Mouse (Mus musculus) embryonic facial prominence, embryonic 15.5 days (tissue): ENCODE measurements around the gene App. TPM values are rescaled to one million over a fixed set of nuclear protein-coding genes. Genes with fewer than 3 reads are reported as not detected.

Source experiments
- ATAC-seq: fragments of 200-750 bp; cut with Nextera tagmentation; 2 replicates; pipeline ENCODE4 v1.8.0; 2017; ENCODE audit warnings: low read depth, moderate TSS enrichment; ENCODE audit not compliant: insufficient number of reproducible peaks, low FRiP score, low TSS enrichment
- H3K27ac ChIP-seq: fragments of 300-500 bp; sonication (generic); replicated peaks from 2 replicates; pipeline ENCODE4 v1.5.1; 2015; ENCODE audit warnings: mild to moderate bottlenecking, inconsistent platforms
- H3K27me3 ChIP-seq: fragments of 300-500 bp; sonication (generic); 2 replicates; pipeline ENCODE4 v1.6.1; 2015; ENCODE audit warnings: inconsistent platforms
- H3K36me3 ChIP-seq: fragments of 300-500 bp; sonication (generic); 2 replicates; pipeline ENCODE4 v1.6.1; 2015; ENCODE audit warnings: mild to moderate bottlenecking, inconsistent platforms
- H3K4me1 ChIP-seq: fragments of 300-500 bp; sonication (generic); 2 replicates; pipeline ENCODE4 v1.6.1; 2015; ENCODE audit warnings: inconsistent platforms
- H3K4me2 ChIP-seq: fragments of 300-500 bp; sonication (generic); replicated peaks from 2 replicates; pipeline ENCODE4 v1.6.1; 2015; ENCODE audit warnings: mild to moderate bottlenecking, inconsistent platforms
- H3K4me3 ChIP-seq: fragments of 300-500 bp; sonication (generic); replicated peaks from 2 replicates; pipeline ENCODE4 v1.5.1; 2015; ENCODE audit warnings: mild to moderate bottlenecking, inconsistent platforms
- H3K9ac ChIP-seq: fragments of 300-500 bp; sonication (generic); 2 replicates; pipeline ENCODE4 v1.6.1; 2015; ENCODE audit warnings: inconsistent platforms
- H3K9me3 ChIP-seq: fragments of 300-500 bp; sonication (generic); replicated peaks from 2 replicates; pipeline ENCODE4 v1.6.1; 2016; ENCODE audit warnings: inconsistent platforms
- WGBS: fragments of 180-500 bp; shearing (Covaris S2); methylation state at CpG from one replicate; pipeline ENCODE4 v1.1.7; 2015; 5-methylcytosine and 5-hydroxymethylcytosine counted together
- polyA plus RNA-seq: library from polyadenylated mRNA; unstranded; fragments of >200 nt; fragmentation: Nextera tagmentation; extraction: Ambion mirVana; gene quantifications from 2 replicates; pipeline ENCODE4 v1.2.1, GENCODE M21; 2015

App gene
- polyA plus RNA-seq, 1 experiment from 2014 or later = 261 TPM

DNA sequence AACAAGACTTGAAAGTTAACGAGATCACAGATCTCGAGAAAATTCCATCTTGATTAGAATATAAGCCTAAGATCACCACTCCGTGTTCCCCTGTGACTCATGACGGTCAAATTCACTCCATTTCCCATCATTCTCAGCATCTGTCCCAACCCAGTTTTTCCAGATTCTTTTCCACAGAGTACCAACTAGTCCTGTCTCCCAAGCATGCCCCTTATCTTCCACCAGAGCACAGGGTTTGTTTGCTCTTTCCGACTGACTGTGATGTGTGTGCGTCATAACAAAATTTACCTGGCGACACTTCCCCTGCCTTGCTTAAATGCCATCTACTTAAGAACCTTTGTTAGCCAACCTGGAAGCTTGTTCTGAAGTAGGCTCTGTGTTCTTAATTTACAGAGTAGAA is 119.6 kb downstream of the App start:
- Histone ChIP-seq H3K27ac (no peak overlapping the region), H3K36me3 (peaks cover 21% of the 10 kb centered on the region; the same call in 1 of the 2 replicates), H3K27me3 (no peaks in the 10 kb centered on the region), H3K4me3 (no peak overlapping the region), H3K4me2 (no peak overlapping the region), H3K4me1 (peaks cover 7% of the 10 kb centered on the region; the same call in 1 of the 2 replicates), H3K9ac (no peak overlapping the region), H3K9me3 (no peaks in the 10 kb centered on the region)
- 83% methylated on average over 7 of the region's 7 CpGs for WGBS
- no peak for ATAC-seq

DNA sequence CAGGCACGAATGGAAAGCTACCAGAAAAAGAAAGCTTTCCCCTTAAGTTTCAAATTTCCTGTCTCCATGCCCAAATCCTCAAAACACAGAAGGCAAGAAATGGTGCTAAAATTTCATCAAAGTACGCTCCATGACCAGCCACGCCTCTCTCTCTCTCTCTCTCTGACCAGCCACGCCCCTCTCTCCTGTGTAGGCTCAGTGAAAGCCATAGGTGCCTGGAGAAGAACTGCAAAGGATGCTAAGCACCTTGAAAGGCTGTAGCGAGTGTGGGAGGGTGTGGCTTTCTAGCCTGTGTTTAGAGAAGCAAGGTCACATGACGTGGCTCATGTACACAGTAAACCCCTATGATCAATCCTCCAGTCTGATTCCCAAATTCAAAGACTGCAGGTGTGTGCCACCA is 126.3 kb downstream of the App start:
- 54% methylated on average over 6 of the region's 6 CpGs for WGBS
- H3K36me3 ChIP-seq = peaks cover 4% of the 10 kb centered on the region; the same call in 1 of the 2 replicates
- no peak overlapping the region for H3K4me3 ChIP-seq
- H3K27me3 ChIP-seq = no peaks in the 10 kb centered on the region
- no peak overlapping the region for H3K4me2 ChIP-seq
- ATAC-seq = peak; percentile 54; the same call in 1 of the 2 replicates
- H3K27ac ChIP-seq = no peak overlapping the region
- H3K4me1 ChIP-seq = 0 out of 2 replicates have a peak, but pooled peaks cover 2% of the 10 kb centered on the region
- H3K9ac ChIP-seq = no peak overlapping the region
- H3K9me3 ChIP-seq = no peaks in the 10 kb centered on the region

DNA sequence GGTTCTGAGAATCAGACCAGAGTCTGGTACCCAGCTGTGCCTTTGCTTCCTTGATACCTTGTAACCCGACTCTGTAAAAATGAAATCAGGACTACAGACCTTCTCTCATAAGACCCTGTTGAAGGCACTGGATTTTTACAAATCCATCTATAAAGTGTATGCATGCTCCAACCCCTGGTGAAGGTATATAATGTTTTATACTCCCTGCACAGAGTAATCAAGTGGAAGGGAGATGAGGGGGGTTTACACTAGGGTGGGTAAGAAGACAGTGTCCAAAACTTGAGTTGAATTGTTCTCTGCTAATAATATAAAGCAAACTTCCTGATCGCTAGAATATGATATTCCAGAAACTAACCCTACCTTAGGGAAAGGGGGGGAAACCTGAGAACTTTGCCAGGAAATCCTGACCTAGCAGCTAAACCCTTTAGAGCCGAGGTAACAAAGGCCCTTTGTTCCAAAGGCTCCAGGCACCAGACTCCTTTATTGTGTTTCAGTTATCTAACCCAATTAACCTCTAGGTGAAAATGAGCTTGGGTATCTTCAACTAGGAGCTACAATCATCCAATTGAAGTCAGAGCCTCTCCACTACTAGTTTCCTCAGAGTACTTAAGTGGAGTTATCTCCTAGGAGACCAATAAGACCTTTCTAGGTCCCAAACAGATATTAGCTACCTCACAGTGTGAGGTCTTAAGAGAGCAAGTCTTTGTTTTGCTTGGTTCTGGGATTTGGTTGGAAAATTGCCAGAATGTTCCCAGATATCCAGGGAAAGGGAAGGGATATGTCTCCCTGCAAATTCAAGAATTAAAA is 132.2 kb downstream of the App start:
- ATAC-seq = peak; percentile 47
- Histone ChIP-seq H3K36me3 (peaks cover 17% of the 10 kb centered on the region; the same call in 1 of the 2 replicates), H3K4me1 (0 out of 2 replicates have a peak, but pooled peaks cover 4% of the 10 kb centered on the region), H3K4me2 (no peak overlapping the region), H3K4me3 (no peak overlapping the region), H3K9me3 (no peaks in the 10 kb centered on the region), H3K27me3 (no peaks in the 10 kb centered on the region), H3K9ac (no peak overlapping the region), H3K27ac (no peak overlapping the region)
- 28% methylated on average over 3 of the region's 3 CpGs for WGBS

GRCm38 (mm10) chr16:85038731-85039130 is 134.8 kb downstream of the App start:
- Histone ChIP-seq H3K9ac (no peak overlapping the region), H3K27me3 (no peaks in the 10 kb centered on the region), H3K36me3 (peaks cover 31% of the 10 kb centered on the region; the same call in 1 of the 2 replicates), H3K4me1 (0 out of 2 replicates have a peak, but pooled peaks cover 4% of the 10 kb centered on the region), H3K27ac (no peak overlapping the region), H3K4me3 (no peak overlapping the region), H3K9me3 (no peaks in the 10 kb centered on the region), H3K4me2 (no peak overlapping the region)
- 89% methylated on average over 8 of the region's 8 CpGs for WGBS
- no peak for ATAC-seq

- Histone ChIP-seq H3K4me2 (no peak overlapping the region), H3K4me3 (no peak overlapping the region), H3K27me3 (no peaks in the 10 kb centered on the region), H3K27ac (no peak overlapping the region), H3K36me3 (peaks cover 26% of the 10 kb centered on the region; the same call in 1 of the 2 replicates), H3K9me3 (no peaks in the 10 kb centered on the region), H3K4me1 (0 out of 2 replicates have a peak, but pooled peaks cover 4% of the 10 kb centered on the region), H3K9ac (no peak overlapping the region)
- no peak for ATAC-seq
- 66% methylated on average over 10 of the region's 10 CpGs for WGBS
Measured at GRCm38 (mm10) chr16:85037969-85038644, 135.5 kb downstream of the App start.

DNA sequence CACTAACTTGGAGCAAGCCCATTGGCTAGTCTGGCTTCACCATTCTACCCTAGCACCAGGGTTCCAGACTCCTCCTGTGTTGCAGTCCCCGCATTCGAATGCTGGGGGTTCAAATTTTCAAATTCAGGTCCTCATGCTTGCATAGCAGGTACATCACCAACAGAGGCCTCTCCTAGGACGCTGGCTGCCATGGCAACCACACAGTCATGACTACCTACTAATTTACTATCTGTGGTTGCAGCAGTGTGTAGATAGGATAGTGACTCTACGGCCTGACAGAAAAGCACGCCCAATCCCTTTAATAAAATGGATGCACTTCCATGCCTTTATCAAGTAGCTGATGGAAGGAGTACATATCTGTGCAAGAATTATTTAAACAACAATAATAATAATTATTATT is 137.8 kb downstream of the App start:
- Histone ChIP-seq H3K27ac (no peak overlapping the region), H3K27me3 (no peaks in the 10 kb centered on the region), H3K9ac (no peak overlapping the region), H3K4me2 (no peak overlapping the region), H3K36me3 (peaks cover 38% of the 10 kb centered on the region), H3K4me3 (no peak overlapping the region), H3K4me1 (no peaks in the 10 kb centered on the region), H3K9me3 (no peaks in the 10 kb centered on the region)
- WGBS = 88% methylated on average over 5 of the region's 5 CpGs
- 0 out of 2 replicates have a peak, but pooled peaks have one; percentile 24 for ATAC-seq

DNA sequence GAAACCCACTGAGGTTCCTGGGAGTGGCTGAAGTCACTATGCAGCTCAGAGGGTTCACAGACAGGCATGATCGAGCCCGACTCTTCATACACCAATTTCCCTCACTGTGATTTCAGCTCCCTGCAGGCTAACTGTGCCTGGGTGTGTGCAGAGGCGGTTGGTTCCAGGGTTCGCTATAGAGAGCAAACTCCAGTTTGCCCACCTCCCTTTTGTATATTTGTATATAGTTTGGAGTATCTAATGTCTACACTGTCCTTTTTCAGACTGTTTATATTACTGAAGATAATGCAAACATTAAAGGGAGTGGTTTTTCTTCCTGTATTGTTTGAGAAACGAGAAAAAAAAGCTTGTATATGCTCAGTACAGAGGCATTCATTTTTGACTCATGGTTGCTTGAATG is 139.8 kb downstream of the App start:
- peaks cover 57% of the 10 kb centered on the region for H3K36me3 ChIP-seq
- no peak overlapping the region for H3K9ac ChIP-seq
- H3K9me3 ChIP-seq = no peaks in the 10 kb centered on the region
- 85% methylated on average over 5 of the region's 5 CpGs for WGBS
- no peaks in the 10 kb centered on the region for H3K4me1 ChIP-seq
- H3K4me2 ChIP-seq = no peak overlapping the region
- no peak overlapping the region for H3K4me3 ChIP-seq
- H3K27me3 ChIP-seq = no peaks in the 10 kb centered on the region
- ATAC-seq = no peak
- H3K27ac ChIP-seq = no peak overlapping the region

DNA sequence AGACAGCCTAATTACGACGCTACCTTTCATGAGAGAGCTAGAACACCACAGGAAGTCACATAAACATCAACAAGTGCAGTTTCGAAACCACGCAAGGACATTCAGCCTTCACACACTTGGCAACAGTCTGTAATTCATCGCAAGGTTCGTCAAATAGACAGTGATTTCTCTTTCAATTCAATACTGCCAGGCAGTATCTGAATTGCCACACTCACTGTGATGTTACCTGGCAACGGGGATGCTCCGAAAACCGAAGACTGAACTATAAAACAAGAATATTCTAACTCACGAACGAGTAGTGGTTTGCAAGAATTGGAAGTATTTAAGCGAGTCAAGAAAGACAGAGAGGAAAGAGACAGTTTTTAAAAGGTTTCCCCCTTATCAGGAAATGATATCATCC is 142.8 kb downstream of the App start:
- H3K9me3 ChIP-seq = no peaks in the 10 kb centered on the region
- no peak overlapping the region for H3K9ac ChIP-seq
- no peaks in the 10 kb centered on the region for H3K27me3 ChIP-seq
- peaks cover 68% of the 10 kb centered on the region for H3K36me3 ChIP-seq
- H3K4me2 ChIP-seq = no peak overlapping the region
- H3K4me1 ChIP-seq = no peaks in the 10 kb centered on the region
- no peak overlapping the region for H3K4me3 ChIP-seq
- H3K27ac ChIP-seq = no peak overlapping the region
- WGBS = 95% methylated on average over 12 of the region's 12 CpGs
- ATAC-seq = no peak

DNA sequence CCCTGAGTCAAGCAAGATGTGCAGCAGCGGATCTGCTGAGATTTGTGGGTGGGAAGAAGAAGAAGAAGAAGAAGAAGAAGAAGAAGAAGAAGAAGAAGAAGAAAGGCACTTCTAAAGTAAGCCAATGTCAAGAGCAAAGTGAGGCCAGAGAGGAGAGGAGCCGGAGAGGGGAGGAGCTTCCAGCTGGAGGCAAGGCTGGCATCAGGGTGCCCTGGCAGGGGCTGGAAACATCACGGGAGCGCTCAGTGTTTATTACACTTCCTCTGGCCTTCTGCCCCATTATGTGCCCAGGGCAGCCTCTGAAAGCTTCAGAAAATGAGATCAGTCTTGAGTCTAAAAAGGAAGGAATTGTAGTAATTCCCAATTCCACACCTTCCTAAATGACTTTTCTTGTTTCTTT is 145.2 kb downstream of the App start:
- H3K9me3 ChIP-seq = no peaks in the 10 kb centered on the region
- no peak overlapping the region for H3K4me2 ChIP-seq
- WGBS = 83% methylated on average over 4 of the region's 4 CpGs
- H3K4me1 ChIP-seq = no peaks in the 10 kb centered on the region
- H3K27ac ChIP-seq = no peak overlapping the region
- ATAC-seq = no peak
- H3K9ac ChIP-seq = no peak overlapping the region
- peaks cover 78% of the 10 kb centered on the region for H3K36me3 ChIP-seq
- no peaks in the 10 kb centered on the region for H3K27me3 ChIP-seq
- H3K4me3 ChIP-seq = no peak overlapping the region

- Histone ChIP-seq H3K4me2 (no peak overlapping the region), H3K4me1 (no peaks in the 10 kb centered on the region), H3K9me3 (no peaks in the 10 kb centered on the region), H3K9ac (no peak overlapping the region), H3K4me3 (no peak overlapping the region), H3K27me3 (no peaks in the 10 kb centered on the region), H3K27ac (no peak overlapping the region), H3K36me3 (peaks cover 60% of the 10 kb centered on the region)
- ATAC-seq = no peak
- 94% methylated on average over 8 of the region's 8 CpGs for WGBS
Measured at GRCm38 (mm10) chr16:85024706-85025105, 148.9 kb downstream of the App start.

GRCm38 (mm10) chr16:85023106-85023505 is 150.5 kb downstream of the App start:
- no peaks in the 10 kb centered on the region for H3K27me3 ChIP-seq
- no peaks in the 10 kb centered on the region for H3K4me1 ChIP-seq
- ATAC-seq = no peak
- H3K36me3 ChIP-seq = peaks cover 51% of the 10 kb centered on the region
- H3K4me2 ChIP-seq = no peak overlapping the region
- H3K9me3 ChIP-seq = no peaks in the 10 kb centered on the region
- H3K9ac ChIP-seq = no peak overlapping the region
- H3K27ac ChIP-seq = no peak overlapping the region
- WGBS = 88% methylated on average over 3 of the region's 3 CpGs
- no peak overlapping the region for H3K4me3 ChIP-seq
